Mouse (Mus musculus): ENCODE data around the gene Crtac1. TPM values are rescaled to one million over a fixed set of nuclear protein-coding genes. Genes with fewer than 3 reads are reported as not detected.
A peak's percentile ranks its signal among the peaks of the same experiment; 100 is the strongest.

The Crtac1 gene
- total and polyA plus RNA-seq, 2 experiments from 2014 or later = 0.36 TPM; not detected in 1

DNA sequence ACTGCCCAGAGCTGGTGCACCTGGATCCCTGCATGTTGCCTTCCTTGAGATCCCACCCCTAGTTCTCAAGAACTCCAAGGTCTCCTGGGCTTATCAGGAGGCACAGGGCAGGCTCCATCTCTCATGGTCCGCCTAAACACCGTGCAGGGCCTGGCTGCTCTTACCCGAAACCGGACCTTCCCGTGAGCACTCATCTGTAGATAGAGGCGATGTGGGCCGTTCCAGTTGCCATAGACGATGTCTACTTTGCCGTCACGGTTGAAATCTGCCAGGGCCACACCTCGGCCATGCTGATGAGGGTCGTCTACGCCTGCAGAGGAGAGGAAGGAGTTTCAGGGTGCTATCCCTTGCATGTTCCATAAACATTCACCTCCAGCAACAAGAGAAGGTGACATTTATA, 127.1 kb downstream of the Crtac1 start:
- TF ChIP-seq EP300 (IDR thresholded peaks at IDR 0.05; ENCODE audit: low read depth) (no peak), CTCF (IDR thresholded peaks at IDR 0.05; ENCODE audit: low read depth) (no peak)
- DNase-seq (ENCODE audit: low spot score) (no peak), ATAC-seq (ENCODE audit: insufficient read depth, low read depth) (no peak)
- WGBS = 78% methylated on average over 13 of the region's 13 CpGs
- Histone ChIP-seq H3K9me3 (replicated peaks; ENCODE audit: control insufficient read depth, low read length) (no peaks in the 10 kb centered on the region), H3K27me3 (ENCODE audit: control insufficient read depth, insufficient read depth, low read length) (no peaks in the 10 kb centered on the region; the same call in 1 of the 2 replicates), H3K4me1 (ENCODE audit: control insufficient read depth, insufficient read depth) (no peaks in the 10 kb centered on the region), H3K4me2 (ENCODE audit: low read depth, low read length) (no peak overlapping the region), H3K4me3 (ENCODE audit: low read depth, low read length) (no peak overlapping the region), H3K36me3 (replicated peaks; ENCODE audit: control insufficient read depth, insufficient read depth, low read length) (no peaks in the 10 kb centered on the region), H3K27ac (ENCODE audit: low read depth) (no peak overlapping the region), H3K9ac (replicated peaks; ENCODE audit: low read depth, low read length) (no peak overlapping the region)

GRCm38 (mm10) chr19:42303210-42303813, 128.3 kb downstream of the Crtac1 start:
- no peak for ATAC-seq (ENCODE audit: insufficient read depth, low read depth)
- H3K4me2 ChIP-seq (ENCODE audit: low read depth, low read length) = no peak overlapping the region
- no peaks in the 10 kb centered on the region; the same call in 1 of the 2 replicates for H3K27me3 ChIP-seq (ENCODE audit: control insufficient read depth, insufficient read depth, low read length)
- no peaks in the 10 kb centered on the region for H3K4me1 ChIP-seq (ENCODE audit: control insufficient read depth, insufficient read depth)
- H3K4me3 ChIP-seq (ENCODE audit: low read depth, low read length) = no peak overlapping the region
- WGBS = 41% methylated on average over 12 of the region's 12 CpGs
- TF ChIP-seq EP300 (IDR thresholded peaks at IDR 0.05; ENCODE audit: low read depth) = no peak
- TF ChIP-seq CTCF (IDR thresholded peaks at IDR 0.05; ENCODE audit: low read depth) = no peak
- no peak for DNase-seq (ENCODE audit: low spot score)
- H3K27ac ChIP-seq (ENCODE audit: low read depth) = no peak overlapping the region
- no peaks in the 10 kb centered on the region for H3K9me3 ChIP-seq (replicated peaks; ENCODE audit: control insufficient read depth, low read length)
- no peak overlapping the region for H3K9ac ChIP-seq (replicated peaks; ENCODE audit: low read depth, low read length)
- H3K36me3 ChIP-seq (replicated peaks; ENCODE audit: control insufficient read depth, insufficient read depth, low read length) = no peaks in the 10 kb centered on the region

- no peaks in the 10 kb centered on the region for H3K27me3 ChIP-seq (ENCODE audit: control insufficient read depth, insufficient read depth, low read length)
- H3K4me2 ChIP-seq (ENCODE audit: low read depth, low read length) = no peak overlapping the region
- no peaks in the 10 kb centered on the region for H3K4me1 ChIP-seq (ENCODE audit: control insufficient read depth, insufficient read depth)
- no peak overlapping the region for H3K9ac ChIP-seq (replicated peaks; ENCODE audit: low read depth, low read length)
- ATAC-seq (ENCODE audit: insufficient read depth, low read depth) (no peak), DNase-seq (ENCODE audit: low spot score) (no peak)
- H3K27ac ChIP-seq (ENCODE audit: low read depth) = no peak overlapping the region
- no peaks in the 10 kb centered on the region for H3K36me3 ChIP-seq (replicated peaks; ENCODE audit: control insufficient read depth, insufficient read depth, low read length)
- no peaks in the 10 kb centered on the region for H3K9me3 ChIP-seq (replicated peaks; ENCODE audit: control insufficient read depth, low read length)
- WGBS = 60% methylated on average over 6 of the region's 6 CpGs
- no peak overlapping the region for H3K4me3 ChIP-seq (ENCODE audit: low read depth, low read length)
- no peak for TF ChIP-seq CTCF (IDR thresholded peaks at IDR 0.05; ENCODE audit: low read depth)
These were observed 138.4 kb downstream of the Crtac1 start for GRCm38 (mm10) chr19:42293216-42293615.

DNA sequence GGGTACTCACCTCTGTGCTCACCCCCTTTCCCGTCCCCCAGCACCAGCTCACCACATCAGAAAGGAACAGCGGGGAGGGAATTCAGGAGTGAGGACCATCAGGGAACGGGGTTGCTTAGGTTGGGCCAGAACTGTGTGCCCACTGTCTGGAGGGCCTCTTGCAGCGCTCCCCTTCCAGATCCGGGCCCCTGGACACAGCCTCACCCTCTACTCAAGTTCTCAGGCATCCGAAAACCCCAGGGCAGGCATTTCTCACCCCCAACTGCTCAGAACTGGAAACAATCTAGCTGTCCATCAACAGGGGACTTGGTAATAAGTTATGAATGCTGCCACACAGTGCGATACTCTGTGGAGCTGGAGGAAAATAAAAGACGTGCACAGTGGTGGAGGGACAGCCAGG, 139.5 kb downstream of the Crtac1 start:
- no peak for TF ChIP-seq CTCF (IDR thresholded peaks at IDR 0.05; ENCODE audit: low read depth)
- no peak for TF ChIP-seq EP300 (IDR thresholded peaks at IDR 0.05; ENCODE audit: low read depth)
- Histone ChIP-seq H3K36me3 (replicated peaks; ENCODE audit: control insufficient read depth, insufficient read depth, low read length) (no peaks in the 10 kb centered on the region), H3K9me3 (replicated peaks; ENCODE audit: control insufficient read depth, low read length) (no peaks in the 10 kb centered on the region), H3K27me3 (ENCODE audit: control insufficient read depth, insufficient read depth, low read length) (no peaks in the 10 kb centered on the region), H3K4me3 (ENCODE audit: low read depth, low read length) (no peak overlapping the region), H3K9ac (replicated peaks; ENCODE audit: low read depth, low read length) (no peak overlapping the region), H3K4me1 (ENCODE audit: control insufficient read depth, insufficient read depth) (no peaks in the 10 kb centered on the region), H3K4me2 (ENCODE audit: low read depth, low read length) (no peak overlapping the region), H3K27ac (ENCODE audit: low read depth) (no peak overlapping the region)
- 64% methylated on average over 8 of the region's 8 CpGs for WGBS
- ATAC-seq (ENCODE audit: insufficient read depth, low read depth) (no peak), DNase-seq (ENCODE audit: low spot score) (no peak)

- H3K9ac ChIP-seq (replicated peaks; ENCODE audit: low read depth, low read length) = no peak overlapping the region
- 31% methylated on average over 7 of the region's 7 CpGs for WGBS
- no peaks in the 10 kb centered on the region for H3K27me3 ChIP-seq (ENCODE audit: control insufficient read depth, insufficient read depth, low read length)
- no peak overlapping the region for H3K27ac ChIP-seq (ENCODE audit: low read depth)
- no peaks in the 10 kb centered on the region for H3K36me3 ChIP-seq (replicated peaks; ENCODE audit: control insufficient read depth, insufficient read depth, low read length)
- DNase-seq (ENCODE audit: low spot score) = no peak
- no peaks in the 10 kb centered on the region for H3K4me1 ChIP-seq (ENCODE audit: control insufficient read depth, insufficient read depth)
- H3K4me3 ChIP-seq (ENCODE audit: low read depth, low read length) = no peak overlapping the region
- no peak for TF ChIP-seq CTCF (IDR thresholded peaks at IDR 0.05; ENCODE audit: low read depth)
- ATAC-seq (ENCODE audit: insufficient read depth, low read depth) = no peak
- no peak overlapping the region for H3K4me2 ChIP-seq (ENCODE audit: low read depth, low read length)
- H3K9me3 ChIP-seq (replicated peaks; ENCODE audit: control insufficient read depth, low read length) = no peaks in the 10 kb centered on the region
These were observed 140.5 kb downstream of the Crtac1 start for GRCm38 (mm10) chr19:42290954-42291661.

- Histone ChIP-seq H3K4me3 (ENCODE audit: low read depth, low read length) (no peak overlapping the region), H3K4me1 (ENCODE audit: control insufficient read depth, insufficient read depth) (no peaks in the 10 kb centered on the region), H3K36me3 (replicated peaks; ENCODE audit: control insufficient read depth, insufficient read depth, low read length) (no peaks in the 10 kb centered on the region), H3K9me3 (replicated peaks; ENCODE audit: control insufficient read depth, low read length) (no peaks in the 10 kb centered on the region), H3K27me3 (ENCODE audit: control insufficient read depth, insufficient read depth, low read length) (no peaks in the 10 kb centered on the region), H3K27ac (ENCODE audit: low read depth) (no peak overlapping the region), H3K9ac (replicated peaks; ENCODE audit: low read depth, low read length) (no peak overlapping the region), H3K4me2 (ENCODE audit: low read depth, low read length) (no peak overlapping the region)
- TF ChIP-seq CTCF (IDR thresholded peaks at IDR 0.05; ENCODE audit: low read depth) (no peak), EP300 (IDR thresholded peaks at IDR 0.05; ENCODE audit: low read depth) (no peak)
- DNase-seq (ENCODE audit: low spot score) (no peak), ATAC-seq (ENCODE audit: insufficient read depth, low read depth) (peak; percentile 41)
- 22% methylated on average over 4 of the region's 4 CpGs for WGBS
These were observed 143.2 kb downstream of the Crtac1 start for GRCm38 (mm10) chr19:42288361-42288760.
